Mouse (Mus musculus): Measurements from ENCODE around the gene Lzic. TPM values are rescaled to one million over a fixed set of nuclear protein-coding genes. Genes with fewer than 3 reads are reported as not detected.

The Lzic gene
- total and polyA plus RNA-seq, 3 experiments, result 40.0 to 53.3 (median 43.4) TPM

DNA sequence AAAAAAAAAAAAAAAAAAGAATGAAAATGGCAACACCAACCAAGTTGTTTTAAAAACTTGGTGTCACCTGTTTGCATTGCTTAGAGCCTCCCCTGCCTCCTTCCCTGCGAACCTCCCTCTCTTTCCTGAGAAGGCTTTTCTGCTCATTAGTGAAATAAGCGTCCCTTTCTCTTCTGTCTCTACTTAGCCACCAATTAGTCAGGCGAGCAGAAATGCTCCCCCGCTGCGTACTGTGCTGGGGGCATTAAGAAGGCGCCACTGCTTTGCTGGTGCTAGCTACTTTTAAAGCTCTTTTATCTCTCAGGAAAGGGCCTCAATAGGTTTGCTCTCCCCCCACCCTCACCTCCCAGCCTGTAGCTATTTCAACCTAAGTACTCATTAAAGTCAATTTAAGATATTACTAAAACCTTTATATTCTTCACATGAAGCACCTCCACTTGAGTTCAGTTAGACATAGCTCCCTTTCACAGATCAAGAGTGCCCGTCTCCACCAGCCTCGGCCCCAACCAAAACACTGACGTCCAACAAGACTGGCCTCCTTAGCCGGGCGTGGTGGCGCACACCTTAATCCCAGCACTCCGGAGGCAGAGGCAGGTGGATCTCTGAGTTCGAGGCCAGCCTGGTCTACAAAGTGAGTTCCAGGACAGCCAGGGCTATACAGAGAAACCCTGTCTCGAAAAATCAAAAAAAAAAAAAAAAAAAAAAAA is 20.4 kb downstream of the Lzic start:
- H3K4me3 ChIP-seq (replicated peaks in 1 of 3; ENCODE audit: low read depth in 2 of 3, low read length in 2 of 3, poor library complexity in 1 of 3), result no peak overlapping the region
- no peaks in the 10 kb centered on the region for H3K79me2 ChIP-seq (replicated peaks; ENCODE audit: control insufficient read depth, extremely low read depth, insufficient read depth, poor library complexity, severe bottlenecking)
- no peak overlapping the region for H3K9ac ChIP-seq (ENCODE audit: insufficient read depth, low read depth)
- dilution Hi-C loops (cut with MboI; ENCODE audit: extremely low pct_ligation_motif_present, extremely low pct_unique_long_range_greater_than_20kb, low sequenced_read_pairs) (no loop called here), in situ Hi-C loops (cut with MboI; ENCODE audit: low pct_ligation_motif_present, low pct_unique_long_range_greater_than_20kb, low sequenced_read_pairs) (no loop called here)
- H3K4me2 ChIP-seq (ENCODE audit: insufficient read depth, low read depth, poor library complexity, severe bottlenecking), result no peak overlapping the region
- peaks cover 0 to 7% of the 10 kb centered on the region in 2 experiments; a peak in 3 of 4 replicates for H3K4me1 ChIP-seq (ENCODE audit: control insufficient read depth in 1 of 2, insufficient read depth in 2 of 2)
- TF ChIP-seq JUN (IDR thresholded peaks at IDR 0.05; ENCODE audit: insufficient read depth, low read depth, low read length) (no peak), E2F4 (IDR thresholded peaks at IDR 0.05; ENCODE audit: insufficient replicate concordance, low read depth, low read length) (no peak), CTCF (conservative IDR thresholded peaks at IDR 0.05 in 1 of 2, IDR thresholded peaks at IDR 0.05 in 1 of 2; ENCODE audit: low read depth in 2 of 2, low read length in 2 of 2) (no peak), ELF1 (IDR thresholded peaks at IDR 0.05; ENCODE audit: low read depth, low read length) (no peak), JUND (conservative IDR thresholded peaks at IDR 0.05; ENCODE audit: low read depth, low read length) (no peak), MYC (IDR thresholded peaks at IDR 0.05; ENCODE audit: low read depth, low read length) (no peak), NRF1 (IDR thresholded peaks at IDR 0.05; ENCODE audit: low read depth, low read length) (no peak), SIN3A (IDR thresholded peaks at IDR 0.05; ENCODE audit: low read length) (no peak), NELFE (IDR thresholded peaks at IDR 0.05; ENCODE audit: low read depth, low read length) (no peak), RCOR1 (conservative IDR thresholded peaks at IDR 0.05; ENCODE audit: low read depth, low read length) (no peak), USF2 (conservative IDR thresholded peaks at IDR 0.05; ENCODE audit: low read depth, low read length) (no peak), CHD2 (IDR thresholded peaks at IDR 0.05; ENCODE audit: low read length) (no peak), IRF4 (IDR thresholded peaks at IDR 0.05; ENCODE audit: low read depth, low read length) (no peak), KAT2A (IDR thresholded peaks at IDR 0.05; ENCODE audit: insufficient replicate concordance, low read length) (no peak)
- peaks cover 13 to 28% of the 10 kb centered on the region in 2 experiments for H3K36me3 ChIP-seq (replicated peaks in 1 of 2; ENCODE audit: control insufficient read depth in 1 of 2, insufficient read depth in 1 of 2, low read length in 1 of 2)
- H3K27me3 ChIP-seq (replicated peaks), result no peaks in the 10 kb centered on the region
- no peak overlapping the region for H3K27ac ChIP-seq (ENCODE audit: insufficient read depth, low read depth)
- DNase-seq (ENCODE audit: extremely low read depth), result no peak
- no peaks in the 10 kb centered on the region for H3K9me3 ChIP-seq (replicated peaks; ENCODE audit: low read length)

DNA sequence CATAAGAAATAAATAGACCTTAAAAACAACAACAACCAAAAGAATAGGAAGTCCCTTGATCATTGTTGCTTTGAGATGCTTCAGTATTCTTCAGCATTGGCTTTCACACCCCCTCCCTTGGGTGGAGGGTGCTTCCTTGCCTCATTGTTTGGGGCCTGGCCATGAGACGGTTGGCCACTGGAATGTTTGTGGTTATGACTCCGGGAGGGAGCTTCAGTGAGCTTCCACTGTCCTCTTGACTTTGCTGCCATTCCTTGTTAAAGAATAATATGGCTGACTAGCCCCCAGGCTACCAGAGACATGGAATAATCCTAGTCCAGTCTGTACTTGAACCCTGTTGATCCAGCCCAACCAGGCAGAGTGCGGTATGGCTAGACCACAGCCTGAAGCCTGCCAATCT is 21.9 kb downstream of the Lzic start:
- H3K79me2 ChIP-seq (replicated peaks; ENCODE audit: control insufficient read depth, extremely low read depth, insufficient read depth, poor library complexity, severe bottlenecking), result no peaks in the 10 kb centered on the region
- H3K4me2 ChIP-seq (ENCODE audit: insufficient read depth, low read depth, poor library complexity, severe bottlenecking), result no peak overlapping the region
- no peak for DNase-seq (ENCODE audit: extremely low read depth)
- peaks cover 0 to 7% of the 10 kb centered on the region in 2 experiments; a peak in 2 of 4 replicates for H3K4me1 ChIP-seq (ENCODE audit: control insufficient read depth in 1 of 2, insufficient read depth in 2 of 2)
- TF ChIP-seq ELF1 (IDR thresholded peaks at IDR 0.05; ENCODE audit: low read depth, low read length) (no peak), ETS1 (conservative IDR thresholded peaks at IDR 0.05; ENCODE audit: low read depth, low read length) (no peak), UBTF (IDR thresholded peaks at IDR 0.05; ENCODE audit: low read depth, low read length) (no peak), SIN3A (IDR thresholded peaks at IDR 0.05; ENCODE audit: low read length) (no peak), PAX5 (IDR thresholded peaks at IDR 0.05; ENCODE audit: low read length) (no peak)
- H3K9me3 ChIP-seq (replicated peaks; ENCODE audit: low read length), result no peaks in the 10 kb centered on the region
- H3K4me3 ChIP-seq (replicated peaks in 1 of 3; ENCODE audit: low read depth in 2 of 3, low read length in 2 of 3, poor library complexity in 1 of 3), result no peak overlapping the region
- peaks cover 6 to 14% of the 10 kb centered on the region in 2 experiments for H3K36me3 ChIP-seq (replicated peaks in 1 of 2; ENCODE audit: control insufficient read depth in 1 of 2, insufficient read depth in 1 of 2, low read length in 1 of 2)
- no peaks in the 10 kb centered on the region for H3K27me3 ChIP-seq (replicated peaks)
- H3K27ac ChIP-seq (ENCODE audit: insufficient read depth, low read depth), result no peak overlapping the region
- in situ Hi-C loops (cut with MboI; ENCODE audit: low pct_ligation_motif_present, low pct_unique_long_range_greater_than_20kb, low sequenced_read_pairs), result no loop called here
- dilution Hi-C loops (cut with MboI; ENCODE audit: extremely low pct_ligation_motif_present, extremely low pct_unique_long_range_greater_than_20kb, low sequenced_read_pairs), result no loop called here
- no peak overlapping the region for H3K9ac ChIP-seq (ENCODE audit: insufficient read depth, low read depth)

Data from CH12.LX (cell line).